Mouse (Mus musculus): ENCODE data around the gene Gpr141.

GRCm38 (mm10) chr13:19841615-19842014 lies 17.6 kb upstream of the Gpr141 start:
- TF ChIP-seq POLR2A (IDR thresholded peaks at IDR 0.05; ENCODE audit: control insufficient read depth, low read depth, low read length): no peak
- no peak for TF ChIP-seq CTCF (IDR thresholded peaks at IDR 0.05; ENCODE audit: control insufficient read depth, insufficient read depth, insufficient replicate concordance, low read depth, low read length)
